10 mouse cellular contexts compared by ENCODE assay signal in genomic region chr5:113110929-113111328, GRCm38 (mm10). TPM values are rescaled to one million over a fixed set of nuclear protein-coding genes. Genes with fewer than 3 reads are reported as not detected.
DNase-seq lines count a peak whose midpoint lies in the region; ATAC-seq and TF ChIP-seq lines count a peak whose summit lies in the region.
"Had no signal": no experiment of that assay in that cellular context is flagged by ENCODE, and none has a peak within 500 bp of the region (broad histone marks: within the 10 kb centered on the region; RNA-seq: fewer than 3 reads in every experiment).

No protein-coding gene starts in this region.

- TF ChIP-seq POLR2A in ES-Bruce4 (IDR thresholded peaks at IDR 0.05; ENCODE audit: insufficient read depth, low read length) = no peak

- H3K27me3 ChIP-seq in heart, embryonic 12.5 days (replicated peaks) = no peaks in the 10 kb centered on the region
- H3K27me3 ChIP-seq in ES-Bruce4 (ENCODE audit: control insufficient read depth, insufficient read depth, low read length, poor library complexity, severe bottlenecking) = no peaks in the 10 kb centered on the region
- no peaks in the 10 kb centered on the region for H3K27me3 ChIP-seq in forebrain, postnatal 0 days (ENCODE audit: insufficient read depth, low read length)

- ATAC-seq in heart, embryonic 12.5 days (ENCODE audit: insufficient number of reproducible peaks, low FRiP score) = no peak
- peak; percentile 44 for ATAC-seq in forebrain, postnatal 0 days
- ATAC-seq in megakaryocyte-erythroid progenitor cell, adult 5-6 weeks (replicated peaks; ENCODE audit: low FRiP score, low TSS enrichment, poor library complexity, severe bottlenecking) = peak; percentile 49; the same call in 1 of the 2 replicates

- no peaks in the 10 kb centered on the region for H3K36me3 ChIP-seq in heart, embryonic 12.5 days
- no peaks in the 10 kb centered on the region for H3K36me3 ChIP-seq in ES-Bruce4 (ENCODE audit: control insufficient read depth, insufficient read depth, low read length, poor library complexity, severe bottlenecking)
- H3K36me3 ChIP-seq in forebrain, postnatal 0 days (ENCODE audit: insufficient read depth) = no peaks in the 10 kb centered on the region

- no peak overlapping the region for H3K4me3 ChIP-seq in heart, embryonic 12.5 days
- no peak overlapping the region for H3K4me3 ChIP-seq in ES-Bruce4 (ENCODE audit: low read depth, low read length)
- H3K4me3 ChIP-seq in forebrain, postnatal 0 days (ENCODE audit: low read depth, low read length) = no peak overlapping the region

- WGBS in heart, embryonic 12.5 days = 8% methylated on average over 1 of the region's 1 CpGs
- 0% methylated on average over 1 of the region's 1 CpGs for WGBS in forebrain, postnatal 0 days

- no peak for DNase-seq in heart, postnatal 14 days
- no peak for DNase-seq in forebrain, postnatal 0 days
- DNase-seq in frontal cortex, adult 2 months (ENCODE audit: extremely low spot score in 1 of 2, low spot score in 1 of 2) = no peak
- DNase-seq in adrenal gland, postnatal 4 days (ENCODE audit: low spot score in 2 of 2) = no peak
- no peak for DNase-seq in kidney, adult 8-10 months

- no peaks in the 10 kb centered on the region for H3K9me3 ChIP-seq in heart, embryonic 12.5 days (replicated peaks)
- no peaks in the 10 kb centered on the region for H3K9me3 ChIP-seq in ES-Bruce4 (replicated peaks; ENCODE audit: control insufficient read depth, insufficient read depth, low read length, poor library complexity, severe bottlenecking)
- H3K9me3 ChIP-seq in forebrain, postnatal 0 days (ENCODE audit: low read length) = no peaks in the 10 kb centered on the region

- H3K9ac ChIP-seq in heart, embryonic 12.5 days = peak overlapping the region; percentile 71
- no peak overlapping the region for H3K9ac ChIP-seq in ES-Bruce4 (ENCODE audit: low read depth, poor library complexity, severe bottlenecking)
- H3K9ac ChIP-seq in forebrain, postnatal 0 days = no peak overlapping the region

- H3K4me2 ChIP-seq in heart, embryonic 12.5 days = no peak overlapping the region
- no peak overlapping the region for H3K4me2 ChIP-seq in forebrain, postnatal 0 days (ENCODE audit: low read depth)

- H3K27ac ChIP-seq in heart, embryonic 12.5 days (ENCODE audit: poor library complexity, severe bottlenecking) = peak overlapping the region; percentile 97
- H3K27ac ChIP-seq in ES-Bruce4 (ENCODE audit: insufficient read depth, low read length) = peak overlapping the region; percentile 30
- H3K27ac ChIP-seq in forebrain, postnatal 0 days (ENCODE audit: low read depth, low read length) = peak overlapping the region; percentile 76

- H3K4me1 ChIP-seq in heart, embryonic 12.5 days (replicated peaks) = peaks cover 84% of the 10 kb centered on the region
- peaks cover 5% of the 10 kb centered on the region for H3K4me1 ChIP-seq in ES-Bruce4 (ENCODE audit: control insufficient read depth, insufficient read depth, low read length)
- no peaks in the 10 kb centered on the region for H3K4me1 ChIP-seq in forebrain, postnatal 0 days (ENCODE audit: insufficient read depth)

- TF ChIP-seq EP300 in ES-Bruce4 (IDR thresholded peaks at IDR 0.05; ENCODE audit: insufficient read depth, low read depth, low read length) = 0 out of 2 replicates have a peak, but pooled peaks have one; percentile 21

- TF ChIP-seq CTCF in ES-Bruce4 (IDR thresholded peaks at IDR 0.05; ENCODE audit: low read depth, low read length) = no peak
- TF ChIP-seq CTCF in forebrain, postnatal 0 days (IDR thresholded peaks at IDR 0.05; ENCODE audit: low read depth) = no peak

- intact Hi-C loops in heart, postnatal 14 days (cut with DNase I) = loop anchor here (1.0 kb wide), 1 partner anchor 29 kb away; no protein-coding TSS in a partner anchor

RNA-seq across cellular contexts. Expression of gene Crybb3, which starts 29.5 kb away (rescaled TPM):
- polyA plus RNA-seq in heart, embryonic 12.5 days (2016; fragmentation: Nextera tagmentation; extraction: Ambion mirVana) = 1.4 and 1.5 TPM in 2 replicates
- total RNA-seq in heart, postnatal 14 days (2021) = 1 to 10 TPM; 2.8 to 2.9 TPM
- polyA plus RNA-seq in ES-Bruce4 (2011; ENCODE audit: insufficient read depth, insufficient read length, low read depth, missing spikeins) = 1.0 TPM in 1 of 2 replicates, not detected in the other
- total RNA-seq in forebrain, postnatal 0 days (2014; rRNA removed) = 0.81 and 2.0 TPM in 2 replicates
- 1.6 and 1.7 TPM in 2 replicates for polyA plus RNA-seq in forebrain, postnatal 0 days (2015; fragmentation: Nextera tagmentation; extraction: Ambion mirVana)
- total RNA-seq in megakaryocyte-erythroid progenitor cell, adult 5-6 weeks (2014; fragmentation: Nextera tagmentation) = not detected in 2 replicates
- total RNA-seq in megakaryocyte-erythroid progenitor cell, adult 5-6 weeks (2017) = not detected in 2 replicates
- polyA plus RNA-seq in frontal cortex, adult 2 months (2012; rRNA removed) = 3.2 and 6.0 TPM in 2 replicates
- total RNA-seq in adrenal gland, postnatal 4 days (2021) = 1 to 10 TPM; 1.1 to 1.9 TPM
- polyA plus RNA-seq: C2C12 had no signal

RNA-seq across cellular contexts. Expression of gene Crybb2, which starts 41.0 kb away (rescaled TPM):
- not detected in 2 replicates for polyA plus RNA-seq in heart, embryonic 12.5 days (2016; fragmentation: Nextera tagmentation; extraction: Ambion mirVana)
- total RNA-seq in heart, postnatal 14 days (2021) = not detected
- not detected in 2 replicates for polyA plus RNA-seq in ES-Bruce4 (2011; ENCODE audit: insufficient read depth, insufficient read length, low read depth, missing spikeins)
- not detected in 2 replicates for total RNA-seq in forebrain, postnatal 0 days (2014; rRNA removed)
- not detected in 2 replicates for polyA plus RNA-seq in forebrain, postnatal 0 days (2015; fragmentation: Nextera tagmentation; extraction: Ambion mirVana)
- total RNA-seq in megakaryocyte-erythroid progenitor cell, adult 5-6 weeks (2014; fragmentation: Nextera tagmentation) = not detected in 2 replicates
- total RNA-seq in megakaryocyte-erythroid progenitor cell, adult 5-6 weeks (2017) = not detected in 2 replicates
- polyA plus RNA-seq in frontal cortex, adult 2 months (2012; rRNA removed) = not detected in 2 replicates
- total RNA-seq in adrenal gland, postnatal 4 days (2021) = not detected
- total RNA-seq: left cerebral cortex, postnatal 25 days had no signal
- polyA plus RNA-seq: C2C12 had no signal

Comparison
In these comparisons a context has a peak if more than half of its experiments do, and no peak if none do; other contexts are left out.
1. H3K27ac ChIP-seq: peak in every context shown above with its lines; median percentile 97 in heart, embryonic 12.5 days; 76 in forebrain, postnatal 0 days; 30 in ES-Bruce4.